Mouse (Mus musculus): ENCODE data around the gene Acot2.

DNA sequence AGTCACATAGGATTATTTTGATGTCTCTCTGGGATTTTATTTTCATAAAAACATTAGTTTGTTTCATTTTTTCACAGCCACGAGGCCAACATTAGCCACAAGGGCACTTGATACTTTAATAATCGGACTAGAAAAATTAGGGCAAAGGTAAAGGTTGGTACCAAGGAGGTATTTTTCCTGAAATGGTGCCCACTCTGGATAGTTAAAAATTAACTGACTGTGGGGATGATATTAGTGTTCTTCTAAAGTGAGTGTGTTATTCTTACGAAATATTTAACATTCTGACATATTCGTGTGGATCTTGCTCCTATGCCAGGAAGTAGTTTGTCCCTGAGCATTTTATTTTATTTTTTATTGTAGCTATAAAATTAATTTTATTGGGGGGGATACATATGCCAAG, 6.0 kb upstream of the Acot2 start:
- TF ChIP-seq POLR2A (IDR thresholded peaks at IDR 0.05; ENCODE audit: low read depth, low read length) (no peak), CTCF (conservative IDR thresholded peaks at IDR 0.05; ENCODE audit: insufficient read depth, insufficient read length, low read depth, low read length) (no peak)
